Mouse (Mus musculus): Measurements from ENCODE around the gene 9230102O04Rik. TPM values are rescaled to one million over a fixed set of nuclear protein-coding genes. Genes with fewer than 3 reads are reported as not detected.

The 9230102O04Rik gene
- polyA plus RNA-seq, 1 experiment from 2014 or later = not detected

- Histone ChIP-seq H3K4me3 (peak overlapping the region; percentile 28), H3K4me1 (peaks cover 41% of the 10 kb centered on the region), H3K27ac (no peak overlapping the region), H3K27me3 (peaks cover 91% of the 10 kb centered on the region), H3K36me3 (no peaks in the 10 kb centered on the region), H3K4me2 (peak overlapping the region; percentile 56), H3K9me3 (no peaks in the 10 kb centered on the region), H3K9ac (no peak overlapping the region)
- ATAC-seq (ENCODE audit: borderline replicate concordance, extremely low read depth, low FRiP score, low TSS enrichment) = no peak
- WGBS = under 1% methylated on average over 27 of the region's 27 CpGs
These were observed 5.4 kb downstream of the 9230102O04Rik start for GRCm38 (mm10) chr2:9883803-9884532.

GRCm38 (mm10) chr2:9882926-9883802, 6.2 kb downstream of the 9230102O04Rik start:
- H3K4me3 ChIP-seq = peak overlapping the region; percentile 28
- H3K27me3 ChIP-seq = peaks cover 88% of the 10 kb centered on the region
- H3K4me1 ChIP-seq = peaks cover 46% of the 10 kb centered on the region
- H3K36me3 ChIP-seq = no peaks in the 10 kb centered on the region
- H3K9me3 ChIP-seq = no peaks in the 10 kb centered on the region
- H3K4me2 ChIP-seq = peak overlapping the region; percentile 56
- WGBS = 1% methylated on average over 43 of the region's 43 CpGs
- H3K27ac ChIP-seq = no peak overlapping the region
- ATAC-seq (ENCODE audit: borderline replicate concordance, extremely low read depth, low FRiP score, low TSS enrichment) = no peak
- H3K9ac ChIP-seq = no peak overlapping the region

GRCm38 (mm10) chr2:9882371-9882925, 6.9 kb downstream of the 9230102O04Rik start:
- Histone ChIP-seq H3K36me3 (no peaks in the 10 kb centered on the region), H3K4me2 (peak overlapping the region; percentile 56), H3K4me1 (peaks cover 54% of the 10 kb centered on the region), H3K4me3 (peak overlapping the region; percentile 28), H3K9ac (no peak overlapping the region), H3K9me3 (no peaks in the 10 kb centered on the region), H3K27ac (no peak overlapping the region), H3K27me3 (peaks cover 88% of the 10 kb centered on the region)
- no peak for ATAC-seq (ENCODE audit: borderline replicate concordance, extremely low read depth, low FRiP score, low TSS enrichment)
- WGBS = under 1% methylated on average over 39 of the region's 39 CpGs

- Histone ChIP-seq H3K4me2 (peak overlapping the region; percentile 64), H3K27me3 (peaks cover 88% of the 10 kb centered on the region), H3K27ac (no peak overlapping the region), H3K9ac (no peak overlapping the region), H3K4me3 (peak overlapping the region; percentile 26), H3K4me1 (peaks cover 61% of the 10 kb centered on the region), H3K9me3 (no peaks in the 10 kb centered on the region), H3K36me3 (no peaks in the 10 kb centered on the region)
- ATAC-seq (ENCODE audit: borderline replicate concordance, extremely low read depth, low FRiP score, low TSS enrichment) = no peak
- WGBS = 4% methylated on average over 13 of the region's 13 CpGs
These were observed 7.7 kb downstream of the 9230102O04Rik start for GRCm38 (mm10) chr2:9881611-9882023.

GRCm38 (mm10) chr2:9881051-9881591, 8.2 kb downstream of the 9230102O04Rik start, which contains the start of gene 4930412O13Rik:
TSS of gene 4930412O13Rik (plus strand) at chr2:9881252.
- ATAC-seq (ENCODE audit: borderline replicate concordance, extremely low read depth, low FRiP score, low TSS enrichment) = no peak
- H3K9me3 ChIP-seq = no peaks in the 10 kb centered on the region
- peaks cover 61% of the 10 kb centered on the region for H3K4me1 ChIP-seq
- 2% methylated on average over 33 of the region's 35 CpGs for WGBS
- H3K4me2 ChIP-seq = peak within 1 kb of the TSS; percentile 99
- no peak within 1 kb of the TSS for H3K9ac ChIP-seq
- H3K27me3 ChIP-seq = peaks cover 88% of the 10 kb centered on the region
- H3K4me3 ChIP-seq = peak within 1 kb of the TSS; percentile 28
- H3K36me3 ChIP-seq = no peaks in the 10 kb centered on the region
- H3K27ac ChIP-seq = no peak within 1 kb of the TSS

GRCm38 (mm10) chr2:9880271-9880670, 9.1 kb downstream of the 9230102O04Rik start:
- Histone ChIP-seq H3K27ac (no peak overlapping the region), H3K4me1 (peaks cover 61% of the 10 kb centered on the region), H3K9ac (no peak overlapping the region), H3K4me3 (no peak overlapping the region; the same call in 1 of the 2 replicates), H3K4me2 (peak overlapping the region; percentile 99), H3K27me3 (peaks cover 88% of the 10 kb centered on the region), H3K9me3 (no peaks in the 10 kb centered on the region), H3K36me3 (no peaks in the 10 kb centered on the region)
- ATAC-seq (ENCODE audit: borderline replicate concordance, extremely low read depth, low FRiP score, low TSS enrichment) = no peak
- 8% methylated on average over 11 of the region's 11 CpGs for WGBS

- Histone ChIP-seq H3K27ac (0 out of 2 replicates have a peak overlapping the region, but pooled peaks have one; percentile 11), H3K36me3 (no peaks in the 10 kb centered on the region), H3K27me3 (peaks cover 88% of the 10 kb centered on the region), H3K9ac (peak overlapping the region; percentile 37; the same call in 1 of the 2 replicates), H3K4me2 (peak overlapping the region; percentile 99), H3K4me1 (peaks cover 61% of the 10 kb centered on the region), H3K9me3 (no peaks in the 10 kb centered on the region), H3K4me3 (peak overlapping the region; percentile 55)
- ATAC-seq (ENCODE audit: borderline replicate concordance, extremely low read depth, low FRiP score, low TSS enrichment) = peak; percentile 96
- WGBS = under 1% methylated on average over 21 of the region's 21 CpGs
These were observed 9.8 kb downstream of the 9230102O04Rik start for GRCm38 (mm10) chr2:9879493-9879892.

GRCm38 (mm10) chr2:9879092-9879491, 10.2 kb downstream of the 9230102O04Rik start:
- Histone ChIP-seq H3K9me3 (no peaks in the 10 kb centered on the region), H3K36me3 (no peaks in the 10 kb centered on the region), H3K27me3 (peaks cover 88% of the 10 kb centered on the region), H3K9ac (peak overlapping the region; percentile 37; the same call in 1 of the 2 replicates), H3K27ac (0 out of 2 replicates have a peak overlapping the region, but pooled peaks have one; percentile 11), H3K4me1 (peaks cover 61% of the 10 kb centered on the region), H3K4me3 (peak overlapping the region; percentile 55), H3K4me2 (peak overlapping the region; percentile 99)
- under 1% methylated on average over 22 of the region's 22 CpGs for WGBS
- ATAC-seq (ENCODE audit: borderline replicate concordance, extremely low read depth, low FRiP score, low TSS enrichment) = peak; percentile 2; the same call in 1 of the 2 replicates

- no peaks in the 10 kb centered on the region for H3K36me3 ChIP-seq
- peak overlapping the region; percentile 55 for H3K4me3 ChIP-seq
- 0% methylated on average over 23 of the region's 33 CpGs for WGBS
- peak overlapping the region; percentile 37; the same call in 1 of the 2 replicates for H3K9ac ChIP-seq
- peak; percentile 13; the same call in 1 of the 2 replicates for ATAC-seq (ENCODE audit: borderline replicate concordance, extremely low read depth, low FRiP score, low TSS enrichment)
- peak overlapping the region; percentile 99 for H3K4me2 ChIP-seq
- H3K9me3 ChIP-seq = no peaks in the 10 kb centered on the region
- H3K27ac ChIP-seq = peak overlapping the region; percentile 34; the same call in 1 of the 2 replicates
- H3K27me3 ChIP-seq = peaks cover 88% of the 10 kb centered on the region
- H3K4me1 ChIP-seq = peaks cover 59% of the 10 kb centered on the region
These were observed 10.7 kb downstream of the 9230102O04Rik start for GRCm38 (mm10) chr2:9878564-9879081.

- Histone ChIP-seq H3K27ac (no peak overlapping the region), H3K36me3 (no peaks in the 10 kb centered on the region), H3K4me3 (peak overlapping the region; percentile 55), H3K9ac (peak overlapping the region; percentile 32), H3K4me2 (peak overlapping the region; percentile 99), H3K4me1 (peaks cover 54% of the 10 kb centered on the region), H3K9me3 (no peaks in the 10 kb centered on the region), H3K27me3 (peaks cover 88% of the 10 kb centered on the region)
- ATAC-seq (ENCODE audit: borderline replicate concordance, extremely low read depth, low FRiP score, low TSS enrichment) = no peak
- 3% methylated on average over 19 of the region's 19 CpGs for WGBS
These were observed 11.3 kb downstream of the 9230102O04Rik start for GRCm38 (mm10) chr2:9877966-9878563.

GRCm38 (mm10) chr2:9877326-9877690, 12.0 kb downstream of the 9230102O04Rik start:
- Histone ChIP-seq H3K9me3 (no peaks in the 10 kb centered on the region), H3K4me2 (peak overlapping the region; percentile 99), H3K27me3 (peaks cover 89% of the 10 kb centered on the region), H3K4me1 (peaks cover 47% of the 10 kb centered on the region), H3K4me3 (peak overlapping the region; percentile 55), H3K36me3 (no peaks in the 10 kb centered on the region), H3K9ac (peak overlapping the region; percentile 32), H3K27ac (no peak overlapping the region)
- no peak for ATAC-seq (ENCODE audit: borderline replicate concordance, extremely low read depth, low FRiP score, low TSS enrichment)
- WGBS = under 1% methylated on average over 35 of the region's 35 CpGs

All from lung, embryonic 15.5 days (tissue).